Mouse (Mus musculus): ENCODE results near the gene Spty2d1.
A peak's percentile ranks its signal among the peaks of the same experiment; 100 is the strongest.

The Spty2d1 gene

DNA sequence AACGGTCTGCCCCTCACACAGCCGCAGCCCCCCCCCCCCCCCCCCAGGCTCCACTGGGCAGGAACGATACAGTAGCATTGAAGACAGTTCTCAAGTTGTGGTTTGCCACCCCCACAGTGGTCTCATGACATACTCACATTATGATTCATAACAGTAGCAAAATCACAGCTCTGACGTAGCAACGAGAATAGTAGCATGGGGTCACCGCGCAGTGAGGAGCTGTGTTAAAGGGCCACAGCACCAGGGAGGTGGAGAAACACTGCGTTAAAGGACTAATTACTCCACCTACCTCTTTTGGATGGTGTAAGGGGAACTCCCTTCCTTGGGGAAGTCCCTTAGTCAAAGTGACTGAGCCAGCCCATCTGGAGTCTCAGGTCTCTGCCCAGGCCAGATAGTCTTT is 14.3 kb upstream of the Spty2d1 start:
- no peak for DNase-seq (ENCODE audit: low read depth, low spot score)

- peak; percentile 29 for DNase-seq (ENCODE audit: low read depth, low spot score)
These were observed 12.7 kb upstream of the Spty2d1 start for GRCm38 (mm10) chr7:47020956-47021355.

DNA sequence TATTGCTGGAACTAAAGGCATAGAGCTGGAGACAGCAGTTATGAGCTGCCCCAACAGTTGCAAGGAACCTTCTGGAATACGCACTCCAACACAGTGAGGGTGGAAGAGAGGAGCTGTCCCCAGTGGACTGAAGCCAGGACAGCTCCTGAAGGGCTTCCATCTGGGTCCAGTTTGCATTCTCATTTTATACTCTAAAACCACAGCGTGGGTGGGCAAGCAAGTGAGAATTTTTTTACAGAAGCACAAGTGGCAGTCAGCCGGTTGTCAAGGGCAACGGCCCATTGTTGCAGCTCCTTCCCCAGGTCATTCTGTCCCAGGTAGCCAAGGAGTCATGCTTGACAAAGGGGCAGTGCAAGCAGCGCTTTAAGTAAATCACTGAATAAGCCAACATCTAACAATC is 11.4 kb upstream of the Spty2d1 start:
- peak; percentile 56 for DNase-seq (ENCODE audit: low read depth, low spot score)

- peak; percentile 69 for DNase-seq (ENCODE audit: low read depth, low spot score)
These were observed 8.9 kb upstream of the Spty2d1 start for GRCm38 (mm10) chr7:47017146-47017545.

DNA sequence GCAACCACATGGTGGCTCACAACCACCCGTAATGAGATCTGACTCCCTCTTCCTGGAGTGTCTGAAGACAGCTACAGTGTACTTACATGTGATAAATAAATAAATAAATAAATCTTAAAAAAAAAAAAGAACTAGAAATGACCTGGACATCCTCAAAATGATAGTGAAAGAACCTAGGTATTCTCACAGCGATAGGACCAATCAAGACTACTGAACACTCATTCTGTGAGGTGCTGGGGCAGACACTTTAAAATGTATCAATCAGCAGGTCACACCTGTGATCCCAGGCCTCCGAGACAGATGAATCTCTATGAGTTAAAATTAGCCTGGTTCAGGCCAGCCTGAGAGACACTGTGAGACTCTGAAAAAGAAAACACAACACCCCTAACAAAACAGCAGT is 8.4 kb upstream of the Spty2d1 start:
- no peak for DNase-seq (ENCODE audit: low read depth, low spot score)

DNA sequence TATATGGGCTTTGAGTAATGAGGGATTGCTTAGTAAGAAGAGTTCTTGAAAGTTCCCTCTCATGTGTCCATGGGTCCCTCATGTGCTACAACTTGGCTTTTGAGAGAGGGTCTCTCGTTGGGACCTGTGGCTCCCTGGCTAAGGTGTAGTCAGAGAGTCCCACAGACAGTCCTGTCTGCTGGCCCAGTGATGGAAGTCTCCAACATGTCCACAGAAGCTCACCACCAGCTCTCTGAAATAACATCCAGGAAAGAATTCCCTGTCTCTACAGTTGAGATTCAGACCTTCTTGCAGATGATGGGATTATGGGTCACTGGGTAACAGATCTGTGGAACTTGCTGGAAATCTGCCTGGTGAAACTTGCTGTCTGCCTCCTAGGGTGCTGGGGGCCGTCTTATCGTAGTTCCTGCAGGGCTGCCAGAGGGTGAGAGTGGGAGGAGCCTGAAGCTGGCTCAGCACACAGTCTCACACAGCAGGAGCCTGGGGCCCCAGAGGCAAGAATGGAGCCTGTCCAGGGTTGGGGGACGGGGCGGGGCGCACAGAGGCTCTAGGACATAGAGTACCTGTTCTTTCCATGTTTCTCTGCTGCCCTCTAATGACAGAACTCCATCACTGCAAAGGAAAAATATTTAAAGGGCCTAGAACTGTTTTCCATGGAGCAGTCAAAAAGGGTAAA is 7.3 kb upstream of the Spty2d1 start:
- DNase-seq (ENCODE audit: low read depth, low spot score): peak; percentile 95

- DNase-seq (ENCODE audit: low read depth, low spot score): no peak
These were observed 6.6 kb upstream of the Spty2d1 start for GRCm38 (mm10) chr7:47014564-47015389.

GRCm38 (mm10) chr7:47013131-47013767 is 5.0 kb upstream of the Spty2d1 start:
- no peak for DNase-seq (ENCODE audit: low read depth, low spot score)

DNA sequence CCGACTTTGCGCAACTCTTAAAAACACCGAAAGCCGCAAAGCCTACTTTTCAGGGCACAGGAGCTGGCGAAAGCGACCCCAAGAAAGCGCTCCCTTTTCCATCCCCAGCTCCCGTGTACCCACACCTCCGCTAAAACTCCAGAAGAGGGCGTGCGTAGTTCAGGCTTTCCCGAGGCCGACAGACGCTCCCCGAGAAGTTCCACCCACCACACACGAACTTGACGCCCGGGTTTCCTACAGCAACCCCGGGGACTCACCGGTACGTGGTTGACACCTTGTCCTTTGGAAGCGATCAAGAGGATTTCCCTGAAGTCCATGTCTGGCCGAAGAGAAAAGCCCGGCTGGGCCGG is 418 bp downstream of the Spty2d1 start:
- DNase-seq (ENCODE audit: low read depth, low spot score): peak; percentile 90

DNA sequence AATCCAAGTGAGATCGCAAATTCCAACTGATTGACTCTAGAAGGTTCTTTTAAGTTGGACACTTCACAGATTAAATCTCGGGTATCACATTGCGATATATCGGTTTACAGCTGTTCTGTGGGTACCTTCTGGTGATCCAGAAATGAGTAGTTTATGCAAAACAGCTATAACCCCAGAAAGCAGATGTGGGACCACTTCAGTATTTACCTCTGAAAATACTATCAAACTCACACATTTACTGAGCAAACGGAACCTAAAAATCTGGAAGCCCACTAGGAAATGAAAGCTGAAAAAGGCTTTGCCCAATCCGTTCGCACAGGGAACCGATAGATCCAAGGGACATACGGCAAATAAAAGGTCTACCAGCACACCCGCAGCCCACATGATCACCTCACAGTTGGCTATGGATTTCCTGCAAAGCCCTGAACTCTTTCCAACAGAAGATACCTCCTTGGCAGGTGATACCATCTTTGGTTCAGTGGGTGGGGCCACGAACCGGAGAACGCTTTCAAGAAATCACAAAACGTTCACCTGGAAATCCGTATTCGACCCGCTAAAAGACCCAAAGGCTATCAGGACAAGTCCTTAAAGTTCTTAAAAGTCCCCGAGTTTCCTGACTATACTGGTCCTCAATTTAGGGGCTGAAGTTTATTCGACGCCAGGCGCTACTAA is 966 bp downstream of the Spty2d1 start:
- DNase-seq (ENCODE audit: low read depth, low spot score): no peak

GRCm38 (mm10) chr7:47003411-47004115 is 4.6 kb downstream of the Spty2d1 start:
- DNase-seq (ENCODE audit: low read depth, low spot score): no peak

- DNase-seq (ENCODE audit: low read depth, low spot score): no peak
These were observed 6.3 kb downstream of the Spty2d1 start for GRCm38 (mm10) chr7:47001900-47002275.

DNA sequence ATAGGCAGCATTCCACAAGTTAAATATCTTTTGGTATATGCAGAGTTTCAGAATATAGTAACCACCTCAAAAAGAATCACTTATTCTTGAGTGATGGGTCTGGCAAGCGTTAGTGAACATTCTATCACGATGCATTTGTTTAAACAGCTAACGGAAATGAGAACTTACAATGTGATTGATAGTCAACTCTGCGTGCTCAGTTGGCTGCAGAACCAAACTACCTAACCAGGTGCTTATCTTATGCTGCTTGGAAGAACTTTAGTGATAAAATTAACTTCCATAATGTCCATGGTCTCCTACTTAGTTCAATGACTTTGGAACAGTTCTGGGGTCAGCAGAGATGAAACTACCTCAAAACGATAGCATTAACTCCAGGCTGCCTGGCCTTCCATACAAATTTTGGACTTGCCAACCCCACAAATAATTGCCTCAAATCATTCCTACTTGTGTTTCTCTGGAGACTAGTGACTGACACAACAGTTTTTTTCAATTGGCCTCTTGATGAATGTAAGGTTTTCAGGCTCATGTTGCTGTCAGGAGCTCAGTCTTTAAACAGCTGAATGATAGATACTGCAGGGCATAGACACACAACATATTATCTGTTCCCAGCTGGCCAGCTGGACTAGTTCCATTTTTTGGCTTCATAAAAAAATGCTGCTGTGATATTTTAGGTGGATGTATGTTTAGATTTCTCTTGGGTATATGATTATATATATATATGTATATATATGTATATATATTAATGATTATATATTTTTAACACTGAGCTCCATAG is 6.9 kb downstream of the Spty2d1 start:
- DNase-seq (ENCODE audit: low read depth, low spot score): no peak

DNA sequence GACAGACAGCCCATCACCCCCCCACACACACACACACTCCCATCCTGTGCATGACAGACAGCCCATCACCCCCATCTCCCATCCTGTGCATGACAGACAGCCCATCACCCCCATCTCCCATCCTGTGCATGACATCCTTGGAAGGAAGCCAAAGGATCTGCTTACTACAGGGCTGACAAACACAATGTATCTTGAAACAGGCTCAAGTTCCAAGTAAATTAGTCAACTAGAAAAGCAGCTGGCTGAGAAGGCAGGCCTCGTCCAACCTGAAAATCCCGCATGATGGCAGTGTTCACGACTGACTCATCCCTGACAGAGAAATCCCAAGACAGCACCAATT is 7.6 kb downstream of the Spty2d1 start:
- DNase-seq (ENCODE audit: low read depth, low spot score): no peak

- DNase-seq (ENCODE audit: low read depth, low spot score): no peak
These were observed 8.1 kb downstream of the Spty2d1 start for GRCm38 (mm10) chr7:46999983-47000643.

DNA sequence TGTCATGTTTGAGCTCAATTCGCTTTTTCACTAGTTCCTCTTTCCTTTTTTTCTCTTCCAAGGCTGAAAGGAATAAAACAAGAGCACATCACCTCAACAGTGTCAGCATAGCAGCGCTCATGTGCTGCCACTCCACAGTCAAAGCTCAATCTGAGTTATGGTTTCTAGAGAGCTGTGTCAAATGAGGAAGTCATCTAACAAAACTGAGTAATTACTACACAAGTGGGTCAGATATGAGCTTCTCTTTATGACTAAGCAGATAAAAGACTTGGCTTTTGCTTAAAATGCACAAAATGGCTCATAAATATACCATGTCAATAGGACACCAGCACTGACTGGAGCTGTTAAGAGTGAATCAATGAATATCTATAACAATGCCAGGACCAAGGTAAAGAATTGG is 9.3 kb downstream of the Spty2d1 start:
- DNase-seq (ENCODE audit: low read depth, low spot score): no peak

GRCm38 (mm10) chr7:46997644-46998395 is 10.4 kb downstream of the Spty2d1 start:
- DNase-seq (ENCODE audit: low read depth, low spot score): no peak

DNA sequence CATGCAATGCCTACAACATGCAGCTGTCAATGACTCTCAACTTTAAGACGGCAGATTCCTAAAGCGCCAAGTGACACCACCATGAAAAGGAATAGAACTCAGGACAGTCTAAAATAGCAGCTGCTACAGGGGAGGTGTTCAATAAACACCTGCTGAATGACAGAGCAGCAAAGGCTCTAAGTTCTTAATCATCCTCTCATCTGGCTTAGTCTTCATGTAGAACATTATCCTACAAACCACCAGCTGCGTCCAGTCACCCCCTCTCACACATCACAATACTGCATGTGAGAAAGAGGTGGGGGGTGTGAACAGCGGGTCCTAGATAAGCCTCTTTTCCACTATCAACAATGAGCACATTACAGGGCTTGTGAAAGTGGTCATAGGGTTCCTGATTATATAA is 11.2 kb downstream of the Spty2d1 start:
- DNase-seq (ENCODE audit: low read depth, low spot score): no peak

DNA sequence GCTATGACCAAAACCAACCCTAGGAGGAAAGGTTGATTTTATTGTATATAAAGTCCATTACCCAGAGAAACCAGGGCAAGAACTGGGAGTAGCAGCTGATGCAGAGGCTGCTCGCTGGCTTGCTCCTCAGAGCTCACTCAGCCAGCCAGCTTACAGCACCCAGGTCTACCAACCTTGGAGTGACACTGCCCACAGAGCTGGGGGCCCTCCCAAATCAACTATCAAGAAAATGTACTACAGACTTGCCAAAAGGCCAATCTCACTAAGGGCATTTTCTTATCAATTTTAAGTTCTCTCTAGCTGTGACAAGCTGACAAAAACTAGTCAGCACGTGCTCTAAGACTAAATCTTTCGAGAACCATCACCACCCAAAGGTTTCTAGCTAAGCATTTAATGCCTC is 12.7 kb downstream of the Spty2d1 start:
- DNase-seq (ENCODE audit: low read depth, low spot score): no peak

DNA sequence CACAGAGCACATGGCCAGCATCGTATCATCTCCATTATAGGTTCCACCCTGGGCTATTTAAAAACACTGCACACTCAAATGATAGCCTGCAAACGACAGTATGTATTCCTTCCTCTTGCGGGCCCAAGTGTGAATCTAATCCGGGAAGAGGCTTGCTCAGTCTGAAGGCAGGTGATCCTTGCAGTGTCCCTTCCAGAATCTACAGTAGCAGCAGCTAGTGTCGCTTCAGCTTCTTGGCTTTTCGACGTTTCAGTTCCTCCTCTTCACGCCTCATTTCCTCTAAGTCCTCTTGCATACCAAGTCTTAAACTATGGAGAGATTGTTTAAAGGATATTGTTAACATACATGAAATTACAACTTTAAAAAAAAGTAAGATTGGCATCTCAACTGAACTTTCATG is 15.1 kb downstream of the Spty2d1 start:
- no peak for DNase-seq (ENCODE audit: low read depth, low spot score)

Data from R1 (cell line).